Mouse (Mus musculus) thymus, postnatal 0 days (tissue): ENCODE results near the gene Schip1. TPM values are rescaled to one million over a fixed set of nuclear protein-coding genes. Genes with fewer than 3 reads are reported as not detected.

Experiments
- DNase-seq: peaks from one replicate; pipeline ENCODE4 v3.0.0-alpha.2; 2015; ENCODE audit warnings: low spot score
- polyA plus RNA-seq: library from polyadenylated mRNA; unstranded; fragments of >200 nt; fragmentation: Nextera tagmentation; extraction: Ambion mirVana; gene quantifications from 2 replicates; pipeline ENCODE4 v1.2.1, GENCODE M21; 2015

Gene Schip1
- polyA plus RNA-seq, 1 experiment from 2014 or later: 4.7 TPM

- no peak for DNase-seq
Observed at GRCm38 (mm10) chr3:68545898-68546297, 481.3 kb downstream of the Schip1 start.

- DNase-seq: no peak
Observed at GRCm38 (mm10) chr3:68555087-68555662, 490.6 kb downstream of the Schip1 start.

GRCm38 (mm10) chr3:68556891-68557290 lies 492.3 kb downstream of the Schip1 start:
- no peak for DNase-seq

- no peak for DNase-seq
Observed at GRCm38 (mm10) chr3:68558744-68559143, 494.1 kb downstream of the Schip1 start.

- no peak for DNase-seq
Observed at GRCm38 (mm10) chr3:68560057-68560456, 495.5 kb downstream of the Schip1 start.

GRCm38 (mm10) chr3:68562838-68563237 lies 498.2 kb downstream of the Schip1 start:
- DNase-seq: no peak

- no peak for DNase-seq
Observed at GRCm38 (mm10) chr3:68563922-68564321, 499.3 kb downstream of the Schip1 start.

GRCm38 (mm10) chr3:68564978-68565674 lies 500.5 kb downstream of the Schip1 start:
- DNase-seq: no peak

- no peak for DNase-seq
Observed at GRCm38 (mm10) chr3:68565675-68566055, 501.1 kb downstream of the Schip1 start.

- DNase-seq: no peak
Observed at GRCm38 (mm10) chr3:68567581-68567980, 503.0 kb downstream of the Schip1 start.

GRCm38 (mm10) chr3:68568149-68568548 lies 503.5 kb downstream of the Schip1 start:
- DNase-seq: no peak

GRCm38 (mm10) chr3:68568716-68569115 lies 504.1 kb downstream of the Schip1 start:
- DNase-seq: no peak

GRCm38 (mm10) chr3:68570319-68570718 lies 505.7 kb downstream of the Schip1 start:
- DNase-seq: no peak

- no peak for DNase-seq
Observed at GRCm38 (mm10) chr3:68572249-68573225, 507.9 kb downstream of the Schip1 start.

- no peak for DNase-seq
Observed at GRCm38 (mm10) chr3:68573226-68573624, 508.6 kb downstream of the Schip1 start.

- DNase-seq: no peak
Observed at GRCm38 (mm10) chr3:68574097-68574496, 509.5 kb downstream of the Schip1 start.

GRCm38 (mm10) chr3:68574565-68574964 lies 510.0 kb downstream of the Schip1 start:
- DNase-seq: no peak

GRCm38 (mm10) chr3:68575636-68576340 lies 511.2 kb downstream of the Schip1 start:
- DNase-seq: no peak

- DNase-seq: no peak
Observed at GRCm38 (mm10) chr3:68576431-68576830, 511.8 kb downstream of the Schip1 start.

GRCm38 (mm10) chr3:68576948-68577347 lies 512.3 kb downstream of the Schip1 start:
- no peak for DNase-seq

- DNase-seq: no peak
Observed at GRCm38 (mm10) chr3:68581591-68581990, 517.0 kb downstream of the Schip1 start.
